Mouse (Mus musculus) ovary, postnatal 14 days (tissue): Measurements from ENCODE around the gene Plxdc1.
"Not testable (repeated sequence)": the region's sequence is repeated elsewhere in the genome, so short reads cannot be mapped to it uniquely, and the experiment has no call there.

ENCODE experiments used
- DNase-seq: peaks from one replicate; pipeline ENCODE4 v3.0.0; 2022; ENCODE audit warnings: low spot score

The Plxdc1 gene

DNA sequence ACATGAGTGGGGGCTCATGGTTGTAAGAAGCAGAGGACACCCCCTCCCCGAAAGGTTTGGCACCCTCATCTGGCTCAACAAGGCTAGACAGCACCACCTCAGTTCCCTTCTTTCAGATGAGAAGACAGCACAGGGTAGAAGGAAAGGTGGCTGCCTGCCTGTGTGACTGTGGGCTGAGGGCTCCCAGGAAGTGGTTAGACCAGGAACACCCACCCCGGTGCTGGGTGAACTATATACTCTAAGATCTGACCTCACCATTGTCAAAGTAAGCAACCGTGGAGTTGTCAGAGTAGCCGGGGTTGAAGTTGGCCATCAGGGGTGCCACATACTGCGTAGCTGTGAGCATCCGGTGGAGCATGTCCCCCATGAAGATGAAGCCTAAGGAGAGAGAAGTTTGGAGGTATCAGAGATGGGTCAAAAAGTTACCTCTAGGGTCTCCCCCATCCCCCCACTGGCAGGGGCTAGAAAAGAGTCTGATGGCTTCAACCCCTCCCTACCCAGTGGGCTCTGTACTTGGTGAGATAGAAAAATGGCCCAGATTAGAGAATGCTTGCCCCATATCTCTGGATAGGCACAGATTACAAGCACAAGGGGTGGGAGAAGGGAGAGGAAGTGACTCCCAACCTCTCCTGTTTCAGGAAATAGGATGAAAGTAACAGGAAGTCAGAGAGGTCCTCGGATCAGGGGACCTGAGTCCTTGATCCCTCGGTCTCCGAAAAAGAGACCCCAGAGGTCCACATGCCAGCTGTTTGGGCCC, 30.9 kb downstream of the Plxdc1 start:
- no peak for DNase-seq

DNA sequence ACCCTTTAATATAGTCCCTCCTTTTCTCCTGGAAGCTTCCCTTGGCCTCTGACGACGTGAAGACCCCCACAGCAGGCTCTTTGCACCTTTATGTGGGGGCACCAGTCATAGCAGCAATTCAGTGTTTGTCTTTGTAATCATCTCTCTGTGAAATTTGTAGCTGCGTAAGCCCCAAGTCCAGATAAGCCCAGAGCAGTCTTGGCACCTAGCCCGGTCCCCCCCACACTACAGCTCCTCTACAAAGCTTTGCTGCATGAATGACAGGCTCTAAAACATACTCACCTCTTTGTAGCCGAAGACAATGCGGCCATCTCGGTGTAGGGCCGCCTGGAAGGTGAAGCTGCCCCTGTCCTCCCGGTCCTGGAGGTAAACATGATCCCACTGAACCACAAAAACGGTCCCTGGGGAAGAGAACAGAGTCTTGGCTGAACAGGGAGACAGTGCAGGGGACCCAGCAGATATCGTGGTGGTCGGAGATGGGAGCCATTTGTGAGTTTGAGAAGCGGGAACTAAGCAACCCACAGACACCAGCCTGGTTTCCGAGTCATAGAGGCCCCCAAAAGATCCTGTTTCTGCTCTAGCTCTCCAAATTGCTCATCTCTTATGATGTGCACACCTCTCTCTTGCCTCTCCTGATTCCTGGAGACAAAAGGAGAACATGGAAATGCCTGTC, 31.6 kb downstream of the Plxdc1 start:
- no peak for DNase-seq

DNA sequence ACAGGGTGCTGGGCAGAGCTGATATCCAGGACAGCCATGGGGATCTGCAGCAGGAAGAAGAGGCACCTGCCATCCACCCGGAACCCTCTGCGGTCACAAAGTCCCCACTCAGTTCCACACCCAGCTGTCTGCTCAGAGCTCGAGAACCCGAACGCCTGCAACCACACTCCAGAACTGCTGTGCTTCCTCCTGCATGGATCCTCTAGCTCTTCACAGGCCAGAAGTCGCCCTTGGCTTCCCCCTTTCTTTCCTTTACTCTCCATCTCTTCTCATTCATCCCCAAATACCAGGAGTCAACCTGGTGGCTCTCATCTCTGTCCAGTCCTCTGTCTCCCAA, 32.3 kb downstream of the Plxdc1 start:
- no peak for DNase-seq

DNA sequence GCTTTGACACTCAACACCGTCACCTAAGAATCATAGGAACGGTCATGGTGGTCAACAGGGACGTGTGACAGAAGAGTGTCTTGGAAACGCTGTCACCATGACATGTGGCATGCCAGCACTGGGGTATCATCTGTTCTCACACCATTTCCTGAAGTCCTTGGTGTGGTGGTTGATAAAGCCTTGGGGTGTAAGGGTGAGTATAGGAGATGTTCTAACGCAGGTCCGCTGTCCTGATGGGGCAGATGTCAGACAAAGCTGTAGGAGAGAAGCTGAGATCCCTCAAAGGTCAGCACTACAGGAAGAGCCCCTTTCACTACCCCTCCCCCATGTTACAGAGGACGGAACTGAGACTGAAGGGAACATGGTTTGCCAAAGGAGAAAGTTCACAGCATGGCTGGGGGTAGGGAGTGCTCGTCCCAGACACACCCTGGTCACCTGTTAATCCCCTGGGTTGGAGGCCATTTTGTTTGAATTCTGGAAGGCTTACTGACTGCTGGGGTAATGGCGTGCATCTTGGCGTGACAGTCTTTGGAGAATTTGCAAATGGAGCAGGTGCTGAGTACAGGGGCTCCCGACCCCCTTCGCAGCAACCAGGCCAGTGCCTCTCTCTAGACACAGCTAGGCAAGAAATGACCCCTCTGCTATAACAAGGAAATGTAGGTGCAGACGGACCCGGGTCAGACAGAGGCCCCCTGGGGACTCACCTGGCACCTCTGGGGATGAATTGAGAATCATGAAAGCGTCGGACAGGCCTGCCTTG, 32.9 kb downstream of the Plxdc1 start:
- DNase-seq, result no peak

DNA sequence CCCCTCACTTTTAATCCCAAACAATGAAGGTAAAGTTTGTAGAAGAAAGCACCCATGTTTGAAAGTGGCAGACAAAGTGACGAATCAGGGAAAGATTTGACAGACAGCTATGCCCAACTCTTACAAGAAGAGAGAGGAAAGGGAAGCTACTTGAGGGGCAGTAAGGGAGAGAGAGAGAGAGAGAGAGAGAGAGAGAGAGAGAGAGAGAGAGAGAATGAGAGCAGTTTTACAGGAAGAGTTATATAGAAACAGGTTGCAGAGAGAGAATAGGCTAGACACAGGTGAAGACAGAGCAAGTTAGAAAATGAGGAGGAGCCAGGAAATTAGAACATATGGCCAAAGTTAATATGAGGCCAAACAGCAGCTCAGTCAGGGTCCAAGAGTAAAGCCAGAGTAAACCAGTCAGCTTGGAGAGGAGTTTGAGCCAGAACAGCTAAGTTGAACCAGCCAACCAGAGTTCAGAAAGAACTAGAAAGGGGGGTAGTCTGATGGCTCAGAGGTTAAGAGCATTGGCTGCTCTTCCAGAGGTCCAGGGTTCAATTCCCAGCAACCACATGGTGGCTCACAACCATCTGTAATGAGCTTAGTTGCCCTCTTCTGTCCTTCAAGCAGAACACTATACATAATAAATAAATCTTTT, 33.8 kb downstream of the Plxdc1 start:
- DNase-seq, result no peak

DNA sequence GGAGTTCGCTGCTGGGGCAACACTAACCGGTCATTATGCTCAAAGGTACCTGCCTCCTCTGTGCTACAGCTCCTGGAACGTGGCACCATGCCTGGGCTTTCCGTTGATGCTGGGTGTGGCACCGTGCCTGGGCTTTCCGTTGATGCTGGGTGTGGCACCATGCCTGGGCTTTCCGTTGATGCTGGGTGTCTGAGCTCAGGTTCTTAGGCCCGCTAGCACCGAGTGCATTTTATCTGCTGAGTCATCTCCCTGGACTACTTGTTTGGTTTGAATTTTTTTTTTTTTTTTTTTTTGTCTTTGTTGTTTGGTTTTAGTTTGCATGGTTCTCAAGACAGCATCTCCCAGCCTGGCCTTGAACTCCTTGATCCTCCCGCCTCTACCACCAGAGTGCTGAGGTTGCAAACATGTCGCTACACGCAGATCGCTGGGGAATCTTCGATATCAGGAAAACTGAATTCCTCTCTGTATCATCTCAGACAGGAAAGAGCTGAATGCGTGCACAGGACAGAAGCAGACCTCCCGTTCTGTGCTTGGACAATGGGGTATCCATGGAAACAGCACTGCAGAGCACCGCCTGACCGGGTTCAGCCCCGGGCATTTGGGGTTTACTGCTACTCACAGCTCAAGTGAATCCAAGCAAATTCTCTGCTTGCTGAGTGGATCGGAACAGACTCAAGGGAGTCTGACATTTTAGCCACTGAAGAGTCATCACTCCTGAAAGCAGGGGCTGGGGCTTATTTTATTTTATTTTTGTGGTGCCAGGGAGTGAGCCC, 36.4 kb downstream of the Plxdc1 start:
- DNase-seq, result no peak

DNA sequence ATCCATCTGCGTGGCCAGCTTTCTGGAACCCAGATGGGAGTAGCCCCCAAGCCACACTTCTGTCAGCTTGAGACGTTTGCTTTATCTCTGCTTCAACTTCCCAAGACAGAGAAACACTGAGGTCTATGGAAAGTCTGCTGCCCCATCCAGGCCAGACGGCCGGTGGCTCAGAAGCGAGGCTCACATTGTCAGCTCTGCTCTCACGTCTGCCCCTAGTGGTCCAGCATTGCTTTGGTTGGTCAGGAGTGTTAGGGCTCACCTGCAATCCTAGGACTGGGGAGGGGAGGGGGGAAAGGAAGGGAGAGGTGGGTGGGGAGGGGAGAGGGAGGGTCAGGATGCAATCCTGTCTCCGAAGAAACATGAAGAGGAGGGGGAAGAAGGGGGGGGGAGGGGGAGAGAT, 38.8 kb downstream of the Plxdc1 start:
- DNase-seq, result no peak

DNA sequence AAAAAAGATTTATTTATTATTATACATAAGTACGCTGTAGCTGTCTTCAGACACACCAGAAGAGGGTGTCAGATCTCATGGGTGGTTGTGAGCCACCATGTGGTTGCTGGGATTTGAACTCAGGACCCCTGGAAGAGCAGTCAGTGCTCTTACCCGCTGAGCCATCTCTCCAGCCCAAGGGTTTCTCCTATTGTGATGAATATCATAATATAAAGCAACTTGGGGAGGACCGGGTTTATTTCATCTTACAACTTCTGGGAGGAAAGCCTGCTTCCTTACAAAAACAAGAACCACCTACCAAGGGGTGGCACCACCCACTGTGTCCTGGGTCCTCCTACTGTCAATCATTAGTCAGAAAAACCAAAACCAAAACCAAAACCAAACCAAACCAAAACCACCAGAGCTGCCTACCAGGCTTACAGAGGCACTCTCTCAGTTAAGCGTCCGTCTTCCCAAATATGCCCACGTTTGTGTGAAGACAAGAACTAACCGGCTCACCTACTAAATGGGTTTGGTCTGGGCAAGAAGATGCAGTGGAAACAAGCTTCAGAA, 40.4 kb downstream of the Plxdc1 start:
- DNase-seq, result not testable (repeated sequence)

DNA sequence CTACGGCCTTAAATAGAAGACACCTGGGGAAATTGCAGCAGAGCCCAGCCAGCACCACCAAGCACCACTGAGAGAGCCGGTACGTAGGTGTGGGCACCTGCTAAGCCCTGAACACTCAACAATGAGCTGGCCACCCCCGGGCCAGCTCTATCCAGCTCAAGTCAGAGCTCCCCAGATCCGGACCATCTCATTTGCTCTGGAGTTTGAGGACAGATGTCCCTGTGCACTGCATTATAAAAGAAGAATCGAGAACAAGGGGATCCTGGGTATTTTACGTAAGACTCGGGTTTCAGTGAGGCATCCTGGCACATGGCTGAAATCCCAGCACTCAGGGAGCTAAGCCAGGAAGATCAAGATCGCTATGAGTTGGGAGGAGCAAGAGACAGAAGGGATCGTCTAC, 41.2 kb downstream of the Plxdc1 start:
- no peak for DNase-seq

DNA sequence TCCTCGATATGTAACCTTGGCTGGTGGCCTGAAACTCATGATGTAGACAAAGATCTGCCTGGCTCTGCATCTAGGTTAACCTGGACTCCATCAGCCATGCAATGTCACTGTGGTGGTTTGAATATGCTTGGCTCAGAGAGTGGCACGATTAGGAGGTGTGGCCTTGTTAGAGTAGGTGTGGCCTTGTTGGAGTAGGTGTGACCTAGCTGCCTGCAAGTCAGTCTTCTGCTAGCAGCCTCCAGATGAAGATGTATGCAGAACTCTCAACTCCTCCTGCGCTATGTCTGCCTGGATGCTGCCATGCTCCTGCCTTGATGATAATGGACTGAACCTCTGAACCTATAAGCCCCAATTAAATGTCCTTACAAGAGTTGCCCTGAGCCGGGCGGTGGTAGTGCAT, 43.0 kb downstream of the Plxdc1 start:
- no peak for DNase-seq

DNA sequence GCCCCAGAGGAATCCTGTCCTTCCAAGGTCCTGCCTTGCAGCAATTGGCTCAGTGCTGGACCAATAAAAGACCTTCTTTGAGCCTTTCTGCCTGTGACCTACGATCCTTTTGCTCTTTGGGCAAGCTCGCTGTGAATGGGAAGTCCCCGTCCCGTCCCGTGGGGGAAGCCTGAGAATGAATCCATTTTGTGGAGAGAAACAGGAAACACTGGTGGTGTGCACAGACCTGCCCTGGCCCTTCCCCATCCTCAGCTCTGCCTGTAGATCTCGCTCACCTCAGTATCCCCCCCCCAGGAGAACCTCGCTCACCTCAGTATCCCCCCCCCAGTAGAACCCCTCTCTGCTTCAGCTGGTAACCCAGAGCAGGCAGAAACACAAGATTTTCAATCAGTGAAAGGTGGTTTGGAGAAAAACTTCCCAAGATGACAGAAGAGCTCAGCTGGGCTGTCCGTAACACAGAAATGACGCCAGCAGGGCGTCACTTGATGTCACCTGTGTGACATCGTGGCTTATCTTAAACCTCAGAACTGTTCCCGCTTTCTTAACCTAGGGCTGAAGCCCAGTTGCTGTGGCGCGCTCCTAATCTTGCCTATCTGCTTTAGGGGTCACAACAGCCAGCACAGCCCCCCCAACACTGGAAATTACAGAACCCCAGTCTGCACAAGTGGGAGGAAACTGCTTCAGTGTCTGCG, 43.7 kb downstream of the Plxdc1 start:
- DNase-seq, result no peak

DNA sequence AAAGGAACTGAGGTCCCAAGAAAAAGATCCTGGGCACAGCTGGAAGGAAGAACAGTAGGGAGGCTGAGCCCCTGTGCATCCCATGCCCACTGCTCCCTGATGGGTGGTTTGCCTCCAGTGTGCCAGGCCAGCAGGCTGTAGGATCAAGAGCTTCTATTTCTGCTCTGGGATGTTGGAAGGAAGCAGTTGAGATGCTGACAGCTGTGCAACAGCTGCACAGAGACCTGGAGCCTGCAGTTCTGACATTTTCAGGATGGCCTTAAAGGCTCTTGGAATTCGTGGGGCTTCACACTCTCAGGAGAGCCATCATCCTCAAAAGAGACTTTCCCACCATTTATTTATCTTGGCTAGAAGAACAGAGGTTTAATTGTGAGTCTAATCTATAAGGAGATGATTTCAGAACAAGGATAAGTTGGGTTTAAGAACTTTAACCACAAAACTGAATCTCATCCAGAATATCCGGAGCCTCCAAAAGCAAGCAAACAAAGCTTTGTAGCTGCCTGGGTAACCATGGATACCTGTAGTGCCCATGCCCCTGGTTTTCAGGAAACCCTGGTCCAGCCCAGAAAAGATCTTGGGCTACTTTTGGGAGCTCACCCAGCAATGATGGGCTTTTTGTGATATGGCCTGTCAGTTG, 48.7 kb downstream of the Plxdc1 start:
- no peak for DNase-seq

DNA sequence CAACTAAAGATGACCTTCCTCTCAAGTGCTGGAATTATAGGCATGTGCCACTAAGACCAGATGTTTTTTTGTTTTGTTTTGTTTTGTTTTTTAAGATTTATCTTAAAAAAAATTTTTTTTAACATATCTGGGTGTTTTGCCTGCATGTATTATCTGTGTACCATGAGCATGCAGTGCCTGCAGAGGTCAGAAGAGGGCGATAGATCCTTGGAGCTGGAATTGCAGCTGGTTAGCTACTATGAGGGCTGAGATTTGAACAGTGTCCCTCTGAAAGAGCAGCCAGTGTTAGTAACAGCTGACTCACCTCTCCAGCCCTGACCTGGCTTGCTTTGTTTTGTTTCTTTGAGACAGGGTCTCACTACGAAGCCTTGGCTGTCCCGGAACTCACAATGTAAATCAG, 49.5 kb downstream of the Plxdc1 start:
- DNase-seq, result peak; percentile 50

DNA sequence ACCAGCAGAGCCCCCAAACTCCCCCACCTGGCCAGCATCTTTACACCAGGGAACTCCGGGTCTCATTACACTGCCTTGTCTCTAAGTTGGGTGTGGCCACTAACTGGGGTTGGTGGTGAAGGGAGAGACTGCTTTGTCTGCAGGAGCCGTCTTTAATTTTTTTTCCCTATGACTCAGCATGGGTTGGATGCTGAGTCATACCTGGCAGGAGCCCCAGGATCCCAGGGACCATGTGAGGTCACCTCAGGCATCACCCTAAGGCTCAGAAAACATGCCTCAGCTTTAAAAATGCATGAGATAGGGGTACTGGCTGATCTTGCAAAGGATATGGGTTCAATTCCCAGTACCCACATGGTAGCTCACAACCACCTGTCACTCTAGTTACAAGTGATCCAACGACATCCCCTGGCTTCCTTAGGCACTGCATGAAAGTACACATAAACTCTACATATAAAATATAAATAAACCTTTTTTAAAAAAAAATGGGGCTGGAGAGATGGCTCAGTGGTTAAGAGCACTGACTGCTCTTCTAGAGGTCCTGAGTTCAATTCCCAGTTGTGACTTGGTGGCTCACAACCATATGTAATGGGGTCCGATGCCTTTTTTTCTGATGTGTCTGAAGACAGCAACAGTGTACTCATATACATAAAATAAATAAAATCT, 50.2 kb downstream of the Plxdc1 start:
- DNase-seq, result no peak

DNA sequence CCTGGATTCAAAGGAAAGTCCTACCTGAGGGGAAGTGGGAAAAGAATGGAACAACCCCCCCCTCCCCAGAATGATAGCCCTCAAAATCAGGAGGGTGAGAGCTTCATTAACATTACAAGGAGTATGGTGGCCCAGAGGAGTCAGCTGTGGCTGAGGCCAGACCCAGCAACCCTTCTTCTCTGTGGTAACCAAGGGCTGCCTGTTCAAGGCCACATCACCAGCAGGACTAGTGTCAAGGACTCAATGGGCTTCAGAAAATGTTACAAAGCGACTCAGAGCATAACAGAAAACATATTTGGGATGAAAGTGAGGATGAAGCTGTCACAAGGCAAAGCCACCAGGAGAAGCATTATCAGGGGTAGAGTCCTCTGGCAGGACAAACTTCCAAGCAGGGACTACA, 52.7 kb downstream of the Plxdc1 start:
- DNase-seq, result no peak

DNA sequence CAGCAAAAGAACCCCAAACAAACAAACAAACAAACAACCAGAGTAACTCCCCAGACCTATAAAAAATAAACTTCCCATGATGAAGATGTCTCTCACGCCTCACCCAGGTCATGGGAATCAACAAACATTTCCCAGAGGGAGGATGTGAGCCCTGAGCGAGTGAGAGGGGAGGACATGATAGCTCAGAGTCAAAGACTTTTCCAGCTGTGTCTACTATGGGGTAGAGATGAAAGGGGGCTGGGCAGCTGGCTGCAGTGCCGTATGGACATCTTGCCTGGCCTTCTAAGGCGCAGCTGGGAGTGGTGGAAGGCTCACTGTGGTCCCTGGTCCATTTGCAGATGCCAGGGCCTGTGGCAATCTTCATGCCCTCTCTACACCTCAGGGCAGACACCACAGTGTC, 57.3 kb downstream of the Plxdc1 start:
- no peak for DNase-seq

DNA sequence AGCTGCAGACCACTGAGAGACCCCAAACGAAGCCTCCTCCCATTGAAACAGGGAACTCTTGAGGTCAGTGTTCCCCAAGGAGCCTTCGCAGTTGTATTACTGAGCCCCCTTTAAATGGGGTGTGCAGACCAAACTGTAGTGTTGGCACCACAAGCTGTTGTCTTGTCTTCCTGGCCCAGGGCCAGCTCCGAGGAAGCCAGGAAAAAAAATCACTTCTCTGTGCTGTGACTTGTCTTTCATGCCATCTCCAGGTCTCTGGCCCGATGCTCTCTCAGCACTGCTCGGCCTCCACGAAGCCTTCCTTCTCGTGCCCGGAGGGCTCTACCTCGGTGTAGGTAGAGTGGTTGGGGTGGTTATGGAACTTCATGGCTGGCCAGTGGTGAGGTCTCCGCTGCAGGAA, 62.0 kb downstream of the Plxdc1 start:
- DNase-seq, result no peak

DNA sequence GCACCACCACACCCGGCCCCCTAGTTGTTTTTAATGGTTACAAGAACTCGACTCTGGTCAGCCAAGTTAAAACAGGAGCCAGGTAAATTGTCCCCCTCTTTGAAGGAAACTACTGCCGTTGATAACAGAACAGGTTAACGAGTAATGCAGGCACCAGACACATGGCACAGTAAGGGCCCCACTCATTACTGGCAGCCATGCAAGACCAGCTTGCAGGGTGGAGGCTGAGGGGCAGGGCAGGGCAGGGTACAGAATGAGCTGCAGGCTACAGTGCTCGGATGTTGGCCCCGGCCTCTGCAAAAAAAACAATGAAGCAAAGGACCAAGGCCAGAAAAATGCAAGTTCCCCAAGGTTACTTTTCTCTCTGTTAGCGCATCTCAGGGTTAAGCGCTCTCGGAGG, 62.6 kb downstream of the Plxdc1 start:
- no peak for DNase-seq

DNA sequence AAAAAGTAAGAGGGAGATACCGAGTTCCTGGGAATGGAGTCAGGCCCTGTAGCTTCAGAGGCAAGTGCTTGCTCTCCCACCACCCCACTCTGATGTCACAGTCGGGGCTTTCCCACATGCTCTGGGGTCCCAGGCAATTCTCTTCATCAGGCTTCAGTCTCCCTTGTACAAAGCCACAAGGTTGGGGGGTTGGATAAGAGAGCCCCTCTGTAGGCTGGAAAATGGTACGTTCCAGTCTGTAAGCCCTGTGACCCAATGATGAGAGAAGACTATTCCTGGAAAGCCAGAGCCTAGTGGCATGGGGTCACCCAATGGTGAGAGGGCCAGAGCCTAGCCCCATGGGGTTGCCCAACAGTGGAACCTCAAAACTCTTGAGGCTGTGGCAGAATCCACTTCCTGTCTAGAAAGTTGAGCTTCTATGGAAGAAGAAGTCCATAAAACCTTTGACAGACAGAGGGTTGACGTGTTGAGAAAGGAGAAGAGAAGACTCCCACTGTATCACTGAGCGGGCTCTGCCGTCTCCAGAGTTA, 70.2 kb downstream of the Plxdc1 start:
- DNase-seq, result no peak

DNA sequence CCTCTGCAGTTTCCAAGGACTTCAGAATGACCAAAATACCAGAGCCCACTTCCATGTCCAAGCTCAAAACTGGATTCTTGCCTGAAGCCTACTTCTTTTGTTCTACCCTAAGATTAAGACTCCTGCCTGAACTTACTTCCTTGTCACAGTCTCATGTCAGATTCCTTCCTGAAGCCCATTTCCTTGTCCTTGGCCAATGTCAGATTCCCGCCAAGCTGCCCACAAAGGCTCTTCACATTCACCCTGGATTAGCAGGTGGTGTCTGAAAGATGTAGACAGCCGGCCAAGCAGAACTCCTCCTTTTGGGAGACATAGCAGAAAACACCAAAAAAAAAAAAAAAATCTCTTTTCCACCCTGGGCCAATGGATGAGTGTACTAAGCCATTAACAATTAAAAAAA, 70.8 kb downstream of the Plxdc1 start:
- no peak for DNase-seq
